Comparison of ENCODE assay signal across 9 mouse cellular contexts in genomic region chr2:28270561-28270960, GRCm38 (mm10).
DNase-seq lines count a peak whose midpoint lies in the region; ATAC-seq and TF ChIP-seq lines count a peak whose summit lies in the region.
"Had no signal": no experiment of that assay in that cellular context is flagged by ENCODE, and none has a peak within 500 bp of the region (broad histone marks: within the 10 kb centered on the region; RNA-seq: fewer than 3 reads in every experiment).

No protein-coding gene starts in this region.

- ATAC-seq in lung, embryonic 16.5 days (ENCODE audit: low read depth) = peak; percentile 74
- ATAC-seq in megakaryocyte, adult 5-6 weeks (ENCODE audit: poor library complexity, severe bottlenecking) = no peak

- H3K4me3 ChIP-seq in lung, embryonic 16.5 days (ENCODE audit: low read length) = no peak overlapping the region
- no peak overlapping the region for H3K4me3 ChIP-seq in thymus, adult 2 months (ENCODE audit: control insufficient read depth, insufficient read depth, low read length)
- H3K4me3 ChIP-seq: limb, embryonic 13.5 days had no signal

- H3K9me3 ChIP-seq in lung, embryonic 16.5 days (ENCODE audit: control insufficient read depth, low read length) = no peaks in the 10 kb centered on the region
- H3K9me3 ChIP-seq: limb, embryonic 13.5 days had no signal

- intact Hi-C loops in gastrocnemius, postnatal 36 days (cut with DNase I) = no loop called here

- no peak for TF ChIP-seq CTCF in thymus, adult 2 months (IDR thresholded peaks at IDR 0.05; ENCODE audit: borderline replicate concordance, control insufficient read depth, extremely low read depth, insufficient read depth, low read length, poor library complexity)

- peaks cover 3% of the 10 kb centered on the region for H3K4me1 ChIP-seq in lung, embryonic 16.5 days (replicated peaks; ENCODE audit: control insufficient read depth, insufficient read depth, low read length)
- no peaks in the 10 kb centered on the region for H3K4me1 ChIP-seq in thymus, adult 2 months (replicated peaks; ENCODE audit: control insufficient read depth, insufficient read depth, low read length)

- H3K4me2 ChIP-seq in lung, embryonic 16.5 days (ENCODE audit: low read depth, low read length) = no peak overlapping the region
- H3K4me2 ChIP-seq: limb, embryonic 13.5 days had no signal

- no peaks in the 10 kb centered on the region for H3K27me3 ChIP-seq in lung, embryonic 16.5 days (ENCODE audit: control insufficient read depth, insufficient read depth, low read depth, low read length)
- H3K27me3 ChIP-seq in thymus, adult 2 months (ENCODE audit: control insufficient read depth, insufficient read depth, low read length) = no peaks in the 10 kb centered on the region; the same call in 1 of the 2 replicates
- H3K27me3 ChIP-seq: limb, embryonic 13.5 days had no signal

- DNase-seq in gastrocnemius, postnatal 10 days = peak; percentile 45
- DNase-seq in gastrocnemius, postnatal 36 days = no peak
- DNase-seq in Muller cell, postnatal 12 days (ENCODE audit: inconsistent ontology term) = peak; percentile 12
- DNase-seq in embryo, embryonic 10.5 days (ENCODE audit: low spot score) = peak; percentile 43
- no peak for DNase-seq in thymus, adult 2 months
- DNase-seq in liver = no peak

- H3K36me3 ChIP-seq in lung, embryonic 16.5 days (ENCODE audit: control insufficient read depth, insufficient read depth, low read length) = no peaks in the 10 kb centered on the region
- H3K36me3 ChIP-seq in thymus, adult 2 months (ENCODE audit: control insufficient read depth, insufficient read depth, low read length) = no peaks in the 10 kb centered on the region
- H3K36me3 ChIP-seq: limb, embryonic 13.5 days had no signal

- WGBS in lung, embryonic 16.5 days = 9% methylated on average over 4 of the region's 4 CpGs
- 75% methylated on average over 4 of the region's 4 CpGs for WGBS in thymus, adult 2 months

- H3K9ac ChIP-seq in lung, embryonic 16.5 days (ENCODE audit: low read length) = no peak overlapping the region
- H3K9ac ChIP-seq: limb, embryonic 13.5 days had no signal

- H3K27ac ChIP-seq in lung, embryonic 16.5 days (ENCODE audit: low read length) = peak overlapping the region; percentile 64
- H3K27ac ChIP-seq in thymus, adult 2 months (ENCODE audit: control insufficient read depth, insufficient read depth, low read length) = no peak overlapping the region
- H3K27ac ChIP-seq: limb, embryonic 13.5 days had no signal

- TF ChIP-seq POLR2A in thymus, adult 2 months (IDR thresholded peaks at IDR 0.05; ENCODE audit: control insufficient read depth, extremely low read depth, insufficient read depth, low read length, poor library complexity) = no peak

Comparison
In these comparisons a context has a peak if more than half of its experiments do, and no peak if none do; other contexts are left out.
1. DNase-seq: peak in gastrocnemius, postnatal 10 days (single experiment), Muller cell, postnatal 12 days (single experiment) and embryo, embryonic 10.5 days (single experiment); none in gastrocnemius, postnatal 36 days (0 of 2), thymus, adult 2 months (single experiment) and liver (single experiment).